Comparison of ENCODE assay signal across 9 mouse cellular contexts in genomic region chr1:168382106-168382822, GRCm38 (mm10). TPM values are rescaled to one million over a fixed set of nuclear protein-coding genes. Genes with fewer than 3 reads are reported as not detected.
DNase-seq lines count a peak whose midpoint lies in the region; ATAC-seq and TF ChIP-seq lines count a peak whose summit lies in the region.
"Had no signal": no experiment of that assay in that cellular context is flagged by ENCODE, and none has a peak within 500 bp of the region (broad histone marks: within the 10 kb centered on the region; RNA-seq: fewer than 3 reads in every experiment).

No protein-coding gene starts in this region.

- no peaks in the 10 kb centered on the region for H3K9me3 ChIP-seq in lung, embryonic 14.5 days (ENCODE audit: low read depth, low read length)
- no peaks in the 10 kb centered on the region for H3K9me3 ChIP-seq in lung, postnatal 0 days (ENCODE audit: low read length)
- no peaks in the 10 kb centered on the region for H3K9me3 ChIP-seq in forebrain, embryonic 11.5 days (ENCODE audit: control insufficient read depth, low read length)
- H3K9me3 ChIP-seq in limb, embryonic 12.5 days: no peaks in the 10 kb centered on the region
- H3K9me3 ChIP-seq: megakaryocyte, embryonic 14.5 days had no signal

- H3K36me3 ChIP-seq in lung, embryonic 14.5 days (ENCODE audit: insufficient read depth): 0 out of 2 replicates have a peak, but pooled peaks cover 11% of the 10 kb centered on the region
- no peaks in the 10 kb centered on the region for H3K36me3 ChIP-seq in lung, postnatal 0 days (ENCODE audit: insufficient read depth, low read length)
- no peaks in the 10 kb centered on the region for H3K36me3 ChIP-seq in forebrain, embryonic 11.5 days (ENCODE audit: control insufficient read depth, insufficient read depth, low read length)
- H3K36me3 ChIP-seq in limb, embryonic 12.5 days: no peaks in the 10 kb centered on the region

- peak overlapping the region; percentile 90 for H3K27ac ChIP-seq in gastrocnemius, adult 2 months
- H3K27ac ChIP-seq in lung, embryonic 14.5 days (ENCODE audit: low read depth): peak overlapping the region; percentile 86
- H3K27ac ChIP-seq in lung, postnatal 0 days (ENCODE audit: low read length): no peak overlapping the region
- H3K27ac ChIP-seq in forebrain, embryonic 11.5 days (ENCODE audit: low read depth, low read length): peak overlapping the region; percentile 86; the same call in 1 of the 2 replicates
- H3K27ac ChIP-seq in limb, embryonic 12.5 days: peak overlapping the region; percentile 87

- TF ChIP-seq EP300 in lung, postnatal 0 days (IDR thresholded peaks at IDR 0.05): no peak

- TF ChIP-seq CTCF in gastrocnemius, adult 2 months (IDR thresholded peaks at IDR 0.05): no peak
- no peak for TF ChIP-seq CTCF in lung, embryonic 14.5 days (IDR thresholded peaks at IDR 0.05; ENCODE audit: low read depth)
- TF ChIP-seq CTCF in lung, postnatal 0 days (IDR thresholded peaks at IDR 0.05): no peak

- H3K4me3 ChIP-seq in gastrocnemius, adult 2 months: peak overlapping the region; percentile 19; the same call in 1 of the 2 replicates
- H3K4me3 ChIP-seq in lung, embryonic 14.5 days (ENCODE audit: low read depth, low read length): no peak overlapping the region
- H3K4me3 ChIP-seq in lung, postnatal 0 days (ENCODE audit: low read depth, low read length): no peak overlapping the region
- H3K4me3 ChIP-seq in forebrain, embryonic 11.5 days (ENCODE audit: low read depth, low read length): no peak overlapping the region
- H3K4me3 ChIP-seq in limb, embryonic 12.5 days (replicated peaks): no peak overlapping the region; the same call in 1 of the 2 replicates
- H3K4me3 ChIP-seq: megakaryocyte, embryonic 14.5 days had no signal

- peak overlapping the region; percentile 30; the same call in 1 of the 2 replicates for H3K9ac ChIP-seq in lung, embryonic 14.5 days
- no peak overlapping the region for H3K9ac ChIP-seq in lung, postnatal 0 days (replicated peaks; ENCODE audit: low read depth)
- H3K9ac ChIP-seq in forebrain, embryonic 11.5 days (ENCODE audit: low read length): peak overlapping the region; percentile 6; the same call in 1 of the 2 replicates
- no peak overlapping the region for H3K9ac ChIP-seq in limb, embryonic 12.5 days (replicated peaks)

- intact Hi-C loops in gastrocnemius, adult 2 months (cut with DNase I): loop anchor here (5.0 kb wide), 2 partner anchors 50 to 95 kb away; partner anchors contain the start of gene Pbx1
- intact Hi-C loops in gastrocnemius, postnatal 14 days (cut with DNase I; ENCODE audit: low total_unique reads): no loop called here
- intact Hi-C loops in left cerebral cortex, postnatal 14 days (cut with DNase I): no loop called here

- H3K4me1 ChIP-seq in lung, embryonic 14.5 days (ENCODE audit: insufficient read depth): peaks cover 69% of the 10 kb centered on the region
- peaks cover 28% of the 10 kb centered on the region for H3K4me1 ChIP-seq in lung, postnatal 0 days (ENCODE audit: insufficient read depth, low read depth, low read length)
- H3K4me1 ChIP-seq in forebrain, embryonic 11.5 days (replicated peaks; ENCODE audit: control insufficient read depth, insufficient read depth, low read length): peaks cover 56% of the 10 kb centered on the region
- H3K4me1 ChIP-seq in limb, embryonic 12.5 days (replicated peaks): peaks cover 87% of the 10 kb centered on the region

- peak; percentile 29; the same call in 1 of the 2 replicates for ATAC-seq in lung, embryonic 14.5 days (ENCODE audit: insufficient read depth)
- ATAC-seq in lung, postnatal 0 days: no peak
- ATAC-seq in forebrain, embryonic 11.5 days (replicated peaks; ENCODE audit: low FRiP score): 0 out of 2 replicates have a peak, but pooled peaks have one; percentile 29
- ATAC-seq in limb, embryonic 12.5 days (ENCODE audit: insufficient number of reproducible peaks, insufficient read depth, low FRiP score, low TSS enrichment, low read depth): peak; percentile 44

- WGBS in lung, embryonic 14.5 days: 32% methylated on average over 9 of the region's 9 CpGs
- WGBS in lung, postnatal 0 days: 43% methylated on average over 9 of the region's 9 CpGs
- WGBS in forebrain, embryonic 11.5 days: 14% methylated on average over 9 of the region's 9 CpGs
- WGBS in limb, embryonic 12.5 days: 23% methylated on average over 9 of the region's 9 CpGs

- H3K27me3 ChIP-seq in lung, embryonic 14.5 days (ENCODE audit: insufficient read depth, low read length): no peaks in the 10 kb centered on the region
- no peaks in the 10 kb centered on the region for H3K27me3 ChIP-seq in lung, postnatal 0 days (replicated peaks; ENCODE audit: insufficient read depth, low read length)
- no peaks in the 10 kb centered on the region for H3K27me3 ChIP-seq in forebrain, embryonic 11.5 days (ENCODE audit: control insufficient read depth, insufficient read depth, low read length)
- peaks cover 8% of the 10 kb centered on the region for H3K27me3 ChIP-seq in limb, embryonic 12.5 days
- H3K27me3 ChIP-seq: megakaryocyte, embryonic 14.5 days had no signal

- H3K4me2 ChIP-seq in lung, embryonic 14.5 days: 0 out of 2 replicates have a peak overlapping the region, but pooled peaks have one; percentile 1
- H3K4me2 ChIP-seq in lung, postnatal 0 days (replicated peaks; ENCODE audit: low read depth, low read length): no peak overlapping the region
- H3K4me2 ChIP-seq in forebrain, embryonic 11.5 days (ENCODE audit: low read depth, low read length, severe bottlenecking): peak overlapping the region; percentile 12; the same call in 1 of the 2 replicates
- H3K4me2 ChIP-seq in limb, embryonic 12.5 days: peak overlapping the region; percentile 33

- DNase-seq in gastrocnemius, adult 2 months: no peak
- no peak for DNase-seq in gastrocnemius, postnatal 14 days
- DNase-seq in lung, embryonic 14.5 days: no peak
- no peak for DNase-seq in lung, postnatal 0 days (ENCODE audit: low spot score)
- no peak for DNase-seq in forebrain, embryonic 11.5 days (ENCODE audit: low spot score)
- no peak for DNase-seq in left cerebral cortex, postnatal 14 days (ENCODE audit: low spot score in 2 of 2)
- DNase-seq in ovary, adult 18-20 months (ENCODE audit: low spot score): no peak

RNA-seq across cellular contexts. Expression of gene Pbx1, which starts 49.8 kb away (rescaled TPM):
- 10 to 100 TPM; 16.9 to 29.3 TPM for total RNA-seq in gastrocnemius, adult 2 months (2021)
- total RNA-seq in gastrocnemius, postnatal 14 days (2021): 10 to 100 TPM; 20.3 to 23.0 TPM
- polyA plus RNA-seq in lung, embryonic 14.5 days (2014; fragmentation: Nextera tagmentation; extraction: Ambion mirVana): 48.8 TPM in 2 replicates
- polyA plus RNA-seq in lung, postnatal 0 days (2015; fragmentation: Nextera tagmentation; extraction: Ambion mirVana): 23.9 and 32.5 TPM in 2 replicates
- polyA plus RNA-seq in forebrain, embryonic 11.5 days (2014; fragmentation: Nextera tagmentation; extraction: Ambion mirVana): 45.8 and 51.1 TPM in 2 replicates
- polyA plus RNA-seq in limb, embryonic 12.5 days (2016; fragmentation: Nextera tagmentation; extraction: Ambion mirVana): 30.9 and 32.9 TPM in 2 replicates
- total RNA-seq in left cerebral cortex, postnatal 14 days (2021): 100 to 1,000 TPM; 130 to 145 TPM

Comparison
In these comparisons a context has a peak if more than half of its experiments do, and no peak if none do; other contexts are left out.
1. H3K9ac ChIP-seq: peak in lung, embryonic 14.5 days (single experiment) and forebrain, embryonic 11.5 days (single experiment); none in lung, postnatal 0 days (single experiment) and limb, embryonic 12.5 days (single experiment).